Mouse (Mus musculus) embryonic fibroblast, embryonic 13.5 days (primary cell): ENCODE measurements around the gene Setdb1.

ENCODE experiments used
- CTCF ChIP-seq: IDR thresholded peaks from 2 replicates; pipeline ENCODE4 v1.5.1; 2011; ENCODE audit warnings: mild to moderate bottlenecking, control low read depth, low read length, moderate library complexity, borderline replicate concordance; ENCODE audit not compliant: insufficient read depth
- POLR2A ChIP-seq: IDR thresholded peaks from 2 replicates; pipeline ENCODE4 v1.6.1; 2011; ENCODE audit warnings: low read depth, mild to moderate bottlenecking, control low read depth, low read length, moderate library complexity

- TF ChIP-seq POLR2A = no peak
- no peak for TF ChIP-seq CTCF
Measured at GRCm38 (mm10) chr3:95274453-95274852, 82.5 kb downstream of the Setdb1 start.
